Mouse (Mus musculus): ENCODE data around the gene Slc29a3. TPM values are rescaled to one million over a fixed set of nuclear protein-coding genes. Genes with fewer than 3 reads are reported as not detected.
A peak's percentile ranks its signal among the peaks of the same experiment; 100 is the strongest.

The Slc29a3 gene
- 10 to 100 TPM; 13.9 to 22.5 (median 17.9) TPM for total RNA-seq (2022)

DNA sequence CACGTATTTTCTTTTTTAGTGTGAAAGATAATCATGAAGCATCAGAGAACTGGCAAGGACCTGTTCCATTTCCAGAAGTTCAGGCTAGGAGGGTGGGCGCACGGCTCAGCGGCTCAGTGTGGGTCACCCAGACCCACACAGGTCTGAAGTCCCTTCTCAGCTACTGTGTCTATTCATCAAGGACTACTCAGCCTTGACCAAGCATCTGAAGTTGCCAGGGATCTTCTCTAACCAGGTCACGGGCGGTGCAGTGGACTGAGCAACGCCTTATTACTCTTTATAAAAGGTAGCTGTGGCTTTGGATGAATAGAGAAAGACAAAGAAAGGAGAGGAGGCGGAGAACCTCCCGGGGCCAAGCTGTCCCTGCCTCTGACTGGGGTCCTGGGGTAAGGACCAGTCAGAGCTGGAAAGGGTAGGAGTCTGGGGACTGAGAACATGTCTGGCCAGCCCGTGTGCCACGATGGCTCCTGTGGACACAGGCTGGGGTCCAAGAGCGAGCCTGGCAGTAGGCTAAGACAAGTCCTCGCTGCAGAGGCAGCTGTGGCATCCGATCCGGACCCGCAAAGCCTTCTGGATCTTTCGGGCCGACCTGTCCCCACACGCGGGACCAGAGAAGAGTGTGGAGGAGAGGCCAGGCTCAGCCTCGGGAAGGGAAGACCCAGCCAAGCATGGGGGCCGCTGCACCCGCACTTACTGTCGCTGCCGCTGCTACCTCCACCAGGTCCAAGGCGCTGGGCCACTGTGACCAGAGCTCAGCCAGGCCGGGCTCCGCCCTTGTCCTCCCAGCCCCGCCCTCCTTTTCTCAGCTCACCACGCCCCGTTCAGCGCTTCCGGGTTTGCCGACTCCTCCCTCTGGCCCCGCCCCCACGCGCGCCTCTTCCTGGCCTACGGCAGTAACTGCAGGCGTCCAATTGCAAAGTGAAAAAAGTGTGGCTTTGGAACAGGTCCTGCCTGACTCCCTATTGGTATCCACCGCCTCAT, at the start of gene Slc29a3:
Gene Slc29a3, minus strand, starts transcription at position 755 of the 981 bp plus-strand sequence.
- peak; percentile 89 to 91 for DNase-seq (ENCODE audit: low spot score in 2 of 2)

DNA sequence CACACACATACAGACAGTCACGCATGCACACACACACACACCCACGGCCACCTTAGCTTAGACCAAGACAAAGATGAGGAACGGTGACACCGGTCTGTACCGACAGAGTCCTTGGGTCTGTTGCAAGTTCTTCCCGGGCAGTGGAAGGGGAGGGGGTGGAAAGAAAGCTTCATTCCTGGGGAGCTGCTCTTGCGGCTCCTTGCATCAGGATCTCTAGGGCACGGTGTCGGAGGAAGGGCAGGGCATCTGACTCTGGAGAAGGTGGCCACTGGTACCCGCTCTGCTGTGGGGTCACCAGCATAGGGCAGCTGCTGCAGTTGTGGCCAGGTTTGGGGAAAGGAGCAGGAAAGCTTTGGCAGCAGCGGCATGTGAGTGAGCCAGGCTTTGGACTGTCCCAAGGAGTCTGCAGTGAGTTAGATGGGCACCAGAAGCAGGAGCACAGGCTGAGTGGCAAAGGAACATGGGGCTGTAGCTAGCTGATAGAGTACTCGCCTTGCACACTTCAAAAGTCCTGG, 49.4 kb upstream of the Slc29a3 start:
- DNase-seq (ENCODE audit: low spot score in 2 of 2), result no peak

DNA sequence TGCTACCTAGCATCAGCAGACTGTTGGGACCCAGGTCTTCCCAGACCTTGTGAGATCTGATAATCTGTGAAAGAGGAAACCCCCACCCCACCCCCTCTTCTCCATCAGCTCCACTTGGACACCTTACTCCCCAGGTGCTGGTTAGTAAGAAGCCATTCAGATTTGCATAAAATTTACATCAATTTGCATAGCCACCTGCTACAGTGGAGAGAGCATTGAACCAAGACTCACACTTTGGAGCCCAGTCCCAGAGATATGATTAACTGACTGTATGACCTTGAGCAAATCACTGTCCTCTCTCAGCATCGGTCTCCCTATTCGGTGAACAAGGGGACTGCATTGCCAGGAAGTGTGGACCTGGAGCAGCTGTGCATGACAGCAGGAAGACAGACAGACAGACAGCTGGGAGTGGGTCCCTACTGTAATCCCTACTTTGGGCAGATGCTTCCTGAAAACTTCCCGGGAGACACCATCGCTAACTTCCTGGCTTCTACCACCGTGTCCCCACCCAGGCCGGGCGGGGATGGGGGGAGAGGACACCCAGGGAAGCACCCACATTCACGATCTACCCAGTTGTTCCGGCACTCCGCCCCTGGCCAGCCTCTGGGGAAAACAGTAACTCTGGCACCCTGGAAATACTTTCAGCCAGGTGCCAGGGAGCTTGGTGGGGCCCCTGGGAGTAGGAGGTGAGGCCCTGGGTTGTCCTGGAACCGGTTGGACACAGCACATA, 48.7 kb upstream of the Slc29a3 start:
- DNase-seq (ENCODE audit: low spot score in 2 of 2), result no peak

DNA sequence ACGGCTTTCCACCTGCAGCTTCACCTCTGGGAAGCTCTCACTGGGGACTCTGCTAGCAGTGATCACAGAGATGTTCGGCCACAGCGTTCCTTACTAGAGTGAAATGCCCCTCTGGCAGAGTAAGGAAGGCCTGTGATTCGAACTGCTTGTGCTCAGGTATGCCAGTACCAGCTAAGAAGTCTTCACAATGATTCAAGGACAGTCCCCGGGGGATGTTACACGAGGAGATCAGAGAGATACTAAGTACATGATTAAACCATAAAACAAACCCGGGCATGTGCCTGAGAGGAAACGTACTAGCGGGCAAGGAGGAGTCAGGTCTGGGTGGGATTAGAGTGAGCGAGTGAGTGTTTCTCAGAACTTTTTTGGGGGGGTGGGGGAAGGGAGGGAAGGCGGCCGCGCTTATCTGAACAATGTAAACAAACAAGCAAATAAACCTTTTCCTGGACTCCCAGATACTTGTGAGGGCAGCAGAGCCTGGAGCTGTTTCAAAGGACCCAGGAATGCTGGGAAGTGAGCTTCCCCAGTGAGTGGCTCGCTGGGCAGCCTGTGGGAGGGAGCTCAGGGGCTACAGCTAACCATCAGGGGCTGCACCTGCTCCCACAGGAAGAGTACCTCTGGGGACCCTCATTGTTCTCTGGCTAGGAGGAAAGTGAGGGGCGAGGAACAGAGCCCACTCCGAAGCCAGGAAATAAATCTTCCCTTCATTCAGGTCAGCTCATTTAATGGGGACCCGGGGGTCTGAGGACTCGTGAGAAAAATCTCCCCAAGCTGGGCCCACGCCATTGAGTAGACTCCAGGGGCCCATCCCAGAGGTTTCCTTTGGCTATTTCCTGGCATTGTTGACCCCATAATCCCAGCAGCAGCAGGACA, 47.9 kb upstream of the Slc29a3 start:
- no peak for DNase-seq (ENCODE audit: low spot score in 2 of 2)

DNA sequence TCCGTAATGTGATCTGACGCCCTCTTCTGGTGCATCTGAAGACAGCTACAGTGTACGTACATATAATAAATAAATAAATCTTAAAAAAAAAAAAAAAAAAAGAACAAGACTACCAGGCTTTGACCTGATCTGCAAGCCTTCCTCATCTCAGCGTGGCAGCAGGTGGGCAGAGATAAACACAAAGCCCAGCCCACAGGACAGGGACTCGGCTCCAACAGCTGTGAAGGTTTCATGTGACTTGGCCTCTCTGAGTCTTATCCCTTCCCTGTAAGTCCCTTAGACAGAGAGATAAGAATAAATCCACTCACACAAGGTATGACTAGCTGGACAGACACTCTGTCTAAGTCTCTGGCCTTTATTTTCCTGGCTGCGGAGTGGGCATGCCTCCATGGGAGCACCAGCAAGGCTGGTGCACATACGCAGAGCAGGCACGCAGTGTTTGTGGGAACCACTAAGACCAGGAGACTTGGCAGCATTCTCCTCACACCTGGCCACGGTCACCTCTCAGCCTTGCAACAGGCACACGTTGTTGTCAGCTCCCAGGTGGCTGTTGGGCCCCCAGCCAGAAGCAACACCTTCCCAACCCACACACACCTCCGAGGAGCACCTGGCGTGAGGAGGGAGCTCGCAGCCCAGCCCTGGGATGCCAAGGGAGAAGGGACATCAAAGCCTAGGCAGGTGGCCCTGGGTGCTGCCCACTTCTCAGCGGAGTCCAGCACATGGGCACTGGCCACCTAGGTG, 45.3 kb upstream of the Slc29a3 start:
- DNase-seq (ENCODE audit: low spot score in 2 of 2), result no peak

DNA sequence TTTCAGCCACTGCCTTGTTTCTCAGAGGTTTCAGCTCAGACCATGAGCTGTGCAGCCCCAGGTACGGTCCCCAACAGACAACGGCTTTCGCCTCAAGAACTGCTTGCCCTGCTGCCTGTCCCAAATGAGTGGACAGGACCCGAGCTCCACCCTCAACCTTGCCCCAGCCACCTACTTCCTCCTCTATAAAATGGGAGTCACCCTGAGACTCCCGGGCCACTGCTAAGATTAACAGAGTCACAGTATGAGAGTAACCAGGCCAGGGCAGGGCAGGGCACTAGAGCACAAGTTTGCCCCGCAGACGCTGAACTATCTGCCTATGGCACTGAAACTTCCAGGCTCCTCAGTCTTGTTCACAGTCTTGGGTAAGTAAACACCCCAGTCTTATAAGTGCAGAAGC, 43.9 kb upstream of the Slc29a3 start:
- DNase-seq (ENCODE audit: low spot score in 2 of 2), result no peak

DNA sequence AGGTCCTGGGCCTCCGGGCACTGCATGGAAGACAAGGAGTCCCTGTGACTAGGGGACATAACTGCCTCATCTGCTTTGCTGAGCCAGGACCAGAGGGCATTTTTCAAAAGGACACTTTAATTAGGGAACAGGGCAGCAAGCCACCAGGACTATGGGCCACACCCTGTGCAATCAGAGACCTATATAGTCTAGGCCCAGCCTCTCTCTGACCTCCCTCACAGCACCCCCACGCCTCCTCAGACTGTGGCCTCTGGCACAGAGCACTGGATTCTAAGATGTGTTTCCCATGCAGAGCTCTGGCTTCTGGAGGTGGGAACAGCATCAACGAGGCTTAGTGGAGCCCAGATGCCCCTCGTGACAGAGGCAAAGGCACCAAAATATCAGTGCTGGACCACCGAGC, 43.4 kb upstream of the Slc29a3 start:
- no peak for DNase-seq (ENCODE audit: low spot score in 2 of 2)

DNA sequence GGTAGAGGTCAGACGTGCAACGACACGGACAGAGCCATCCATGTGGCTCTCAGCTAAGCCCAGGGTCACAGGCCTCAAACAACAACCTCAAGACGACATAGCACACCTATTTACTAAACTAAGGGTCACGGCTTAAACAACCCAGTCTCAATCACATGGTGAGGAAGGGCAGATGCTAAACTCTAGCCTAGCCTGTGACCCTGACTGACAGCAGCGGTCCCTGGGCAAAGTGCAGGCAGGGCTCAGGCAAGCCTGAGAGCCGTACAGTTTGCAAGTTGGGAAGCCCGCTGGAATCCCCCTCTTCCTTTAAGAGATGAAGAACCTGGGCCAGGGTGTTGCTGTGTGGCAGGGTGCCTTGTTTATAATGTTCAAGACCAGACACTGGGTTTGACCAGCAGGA, 42.2 kb upstream of the Slc29a3 start:
- no peak for DNase-seq (ENCODE audit: low spot score in 2 of 2)

DNA sequence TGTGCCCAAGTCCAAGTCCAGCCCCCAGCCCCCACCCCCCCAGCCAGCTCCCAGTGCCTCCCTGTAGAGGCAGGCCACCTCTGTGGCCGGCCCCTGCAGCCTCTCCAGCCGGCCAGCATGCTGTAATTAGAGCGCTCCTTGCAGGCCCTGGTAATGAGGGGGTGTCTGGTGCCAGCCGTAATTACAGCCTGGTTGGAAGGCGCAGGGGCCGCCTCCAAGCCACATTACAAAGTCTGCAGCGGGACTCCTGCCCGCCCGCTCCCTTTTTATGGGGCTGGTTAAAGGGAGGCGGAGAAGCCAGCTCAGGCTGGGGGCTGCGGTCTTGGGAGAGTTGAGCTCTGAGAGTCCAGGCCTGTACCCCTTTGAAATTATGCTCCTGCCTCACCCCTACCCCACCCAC, 41.8 kb upstream of the Slc29a3 start:
- DNase-seq (ENCODE audit: low spot score in 2 of 2), result peak in 1 of 2 experiments; percentile 19

DNA sequence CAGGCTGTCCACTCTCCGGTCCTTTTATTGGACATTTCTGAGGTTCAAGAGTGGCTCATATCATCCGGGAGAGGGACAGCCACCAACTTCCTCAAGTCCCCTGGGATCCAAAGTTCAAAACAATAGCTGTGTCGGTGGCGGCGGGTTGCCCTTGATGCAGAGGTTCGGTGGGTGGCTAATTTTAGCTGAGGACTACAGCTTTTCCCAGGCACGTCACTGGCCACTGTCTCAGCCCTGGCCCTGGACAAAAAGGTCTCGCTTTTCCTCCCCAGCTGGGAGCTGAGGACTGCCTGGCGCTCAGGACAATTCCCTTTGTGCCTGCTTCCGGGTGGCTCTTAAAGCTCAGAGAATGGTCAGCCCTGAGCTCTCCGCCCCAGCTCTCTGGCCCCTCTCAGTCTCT, 40.2 kb upstream of the Slc29a3 start:
- no peak for DNase-seq (ENCODE audit: low spot score in 2 of 2)

DNA sequence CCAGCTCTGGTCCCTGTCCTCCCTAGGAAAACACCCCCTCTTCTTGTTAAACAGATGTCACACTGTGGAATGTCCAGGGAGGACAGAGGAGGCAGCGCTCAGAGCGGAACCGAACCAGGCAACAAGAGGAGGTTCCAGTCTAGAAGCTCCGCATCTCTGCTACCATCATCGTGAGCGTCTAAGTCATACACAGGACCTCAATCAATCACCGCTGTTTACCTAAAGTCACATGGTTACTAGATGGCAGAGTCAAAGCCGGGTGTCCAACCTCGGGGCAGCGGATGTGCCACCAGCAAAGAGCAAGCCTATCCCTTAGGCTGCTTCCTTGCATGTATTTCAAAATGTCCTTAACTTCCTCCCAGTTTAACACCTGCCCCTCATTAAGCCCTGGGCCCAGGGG, 39.8 kb upstream of the Slc29a3 start:
- no peak for DNase-seq (ENCODE audit: low spot score in 2 of 2)

DNA sequence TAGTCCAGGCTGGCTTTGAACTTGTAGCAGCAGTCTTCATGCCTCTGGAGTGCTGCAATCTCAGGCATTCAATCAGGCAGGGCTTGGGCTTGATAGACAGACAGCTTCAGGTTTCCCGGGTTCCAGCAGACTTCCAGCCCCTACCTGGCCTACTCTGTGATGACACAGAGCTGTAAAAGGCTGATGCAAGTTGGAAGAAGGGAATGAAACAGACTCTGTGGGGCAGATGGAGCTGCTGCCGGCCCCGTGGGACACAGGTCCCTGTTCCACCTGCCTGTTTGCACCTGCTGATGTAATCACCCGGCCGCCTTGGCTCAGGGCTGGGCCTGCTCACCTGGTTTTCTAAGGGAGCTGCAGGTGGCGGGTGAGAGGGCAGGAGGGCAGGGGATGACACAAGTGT, 38.3 kb upstream of the Slc29a3 start:
- DNase-seq (ENCODE audit: low spot score in 2 of 2), result no peak

DNA sequence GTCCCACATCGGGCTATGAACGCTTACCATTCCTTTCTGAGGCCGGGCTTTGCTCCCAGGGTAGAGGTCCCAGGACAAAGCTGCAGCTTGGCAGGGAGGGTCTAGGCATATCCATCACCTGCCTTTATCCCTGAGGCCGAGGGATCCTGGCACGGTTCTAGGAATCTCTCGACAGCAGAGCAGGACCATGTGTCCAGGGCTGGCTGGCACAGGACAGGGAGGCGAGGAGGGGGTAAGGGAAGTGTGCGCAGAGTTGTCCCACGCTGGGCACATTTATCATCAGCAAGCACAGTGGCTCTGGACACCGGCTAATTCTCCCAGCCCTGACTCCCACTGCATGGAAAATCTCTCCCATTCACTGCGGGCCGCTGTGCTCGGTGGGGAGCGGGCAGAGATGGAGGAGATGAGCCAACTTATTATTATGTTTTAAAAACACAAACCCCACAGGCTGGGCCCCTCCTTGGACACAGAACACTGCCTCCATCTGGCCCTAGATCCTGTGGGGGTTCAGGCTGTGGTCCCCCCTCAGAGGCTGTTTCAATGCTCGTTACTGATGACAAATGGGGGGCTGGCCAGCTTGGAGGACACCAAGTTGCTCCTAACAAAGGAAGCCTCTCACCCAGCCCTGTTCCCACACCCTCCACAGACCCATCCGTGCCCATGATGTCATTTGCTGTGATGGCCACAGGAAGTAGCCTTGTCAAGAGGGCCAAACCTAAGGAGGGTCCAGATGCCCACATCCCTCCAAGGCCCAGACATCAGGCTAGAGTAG, 34.9 kb upstream of the Slc29a3 start:
- no peak for DNase-seq (ENCODE audit: low spot score in 2 of 2)

DNA sequence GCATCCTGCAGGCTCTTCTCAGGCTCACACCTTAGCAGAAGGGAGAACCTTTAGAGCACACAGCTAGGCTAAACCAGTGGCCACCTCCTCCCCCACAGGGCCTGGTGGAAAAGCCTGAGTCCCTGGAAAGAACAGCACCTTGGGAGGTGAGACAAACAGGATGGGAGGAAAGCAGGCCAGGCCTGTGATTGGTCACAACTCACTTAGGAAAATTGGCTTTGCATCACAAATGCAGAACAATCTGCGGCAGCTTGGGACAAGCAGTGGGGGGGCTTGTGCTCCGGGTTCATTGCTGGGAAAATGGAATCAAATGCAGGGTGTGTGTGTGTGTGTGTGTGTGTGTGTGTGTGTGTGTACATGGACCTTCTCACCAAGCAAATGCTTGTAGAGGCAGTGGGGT, 31.0 kb upstream of the Slc29a3 start:
- no peak for DNase-seq (ENCODE audit: low spot score in 2 of 2)

DNA sequence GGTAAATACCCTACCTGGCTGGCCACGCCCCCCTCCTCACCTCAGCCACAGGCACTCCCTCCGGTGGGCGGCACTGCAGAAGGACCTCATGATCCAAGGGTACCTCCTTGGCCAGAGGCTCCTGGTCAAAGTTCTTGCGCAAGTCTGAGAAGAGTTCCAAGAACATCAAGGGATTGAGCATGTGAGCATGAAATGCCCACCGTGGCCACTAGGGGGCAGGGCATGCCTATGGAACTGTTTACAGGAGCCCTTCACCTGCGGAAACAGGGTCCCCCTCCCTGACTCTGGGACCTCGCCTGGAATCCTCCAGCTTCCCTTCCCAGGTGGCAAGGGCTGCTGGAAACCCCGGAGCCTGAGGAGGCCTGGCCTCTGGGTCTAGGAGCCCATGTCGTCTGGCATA, 27.0 kb upstream of the Slc29a3 start:
- DNase-seq (ENCODE audit: low spot score in 2 of 2), result peak; percentile 21 to 75

DNA sequence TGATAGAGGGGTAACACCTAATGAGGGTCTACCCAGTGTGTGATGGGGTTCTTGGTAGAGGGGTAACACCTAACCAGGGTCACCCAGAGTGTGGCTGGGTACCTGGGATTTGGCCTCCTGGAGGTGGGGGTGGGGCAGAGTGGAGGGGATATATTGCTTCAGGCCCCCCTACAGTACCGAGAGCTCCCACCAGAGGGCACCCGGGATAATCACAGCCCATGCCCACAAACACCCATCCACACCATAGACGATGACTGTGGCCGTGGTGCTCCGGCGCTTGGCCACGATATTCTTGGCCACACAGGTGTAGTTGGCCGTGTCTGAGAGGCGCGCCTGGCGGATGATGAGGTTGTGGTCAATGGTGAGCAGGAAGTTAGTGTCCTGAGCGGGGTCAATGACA, 25.9 kb upstream of the Slc29a3 start:
- peak in 1 of 2 experiments; percentile 12 for DNase-seq (ENCODE audit: low spot score in 2 of 2)

DNA sequence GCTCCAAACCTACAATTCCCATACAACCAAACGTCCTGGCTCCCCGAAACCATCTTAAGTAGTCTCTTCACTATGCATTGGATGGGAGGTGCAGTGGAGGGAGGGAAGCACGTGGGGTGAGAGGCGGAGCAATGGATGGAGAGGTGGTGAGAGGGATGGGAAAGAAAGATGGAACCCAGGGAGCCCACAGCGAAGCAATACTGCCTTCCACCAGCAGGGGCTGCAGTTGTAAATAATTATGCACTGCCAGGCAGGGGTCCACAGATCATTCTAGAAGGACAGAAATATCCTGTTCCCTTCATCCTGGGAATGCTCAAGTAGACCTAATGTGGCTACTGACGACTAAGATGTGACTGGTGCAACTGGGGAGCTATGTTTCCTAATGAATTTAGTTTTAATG, 22.9 kb upstream of the Slc29a3 start:
- no peak for DNase-seq (ENCODE audit: low spot score in 2 of 2)

DNA sequence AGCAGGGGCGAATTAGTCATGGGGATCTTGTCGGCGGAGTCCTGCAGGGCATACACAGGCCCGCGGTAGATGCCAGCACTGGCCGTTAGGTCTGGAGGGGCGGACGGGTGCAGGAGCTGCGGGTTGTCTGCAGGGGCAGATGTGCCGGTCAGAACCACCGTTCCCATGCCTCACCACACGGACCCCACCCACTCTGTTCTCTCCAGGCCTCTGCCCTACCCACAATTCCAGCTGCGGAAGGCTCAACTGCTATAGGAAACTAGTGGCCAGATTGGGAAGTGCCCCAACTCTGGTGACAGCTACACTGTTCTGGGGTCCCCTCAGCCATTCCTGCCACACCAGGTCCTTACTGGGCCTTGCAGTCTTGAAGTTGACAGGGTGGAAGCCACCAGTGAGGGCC, 22.0 kb upstream of the Slc29a3 start:
- DNase-seq (ENCODE audit: low spot score in 2 of 2), result no peak

DNA sequence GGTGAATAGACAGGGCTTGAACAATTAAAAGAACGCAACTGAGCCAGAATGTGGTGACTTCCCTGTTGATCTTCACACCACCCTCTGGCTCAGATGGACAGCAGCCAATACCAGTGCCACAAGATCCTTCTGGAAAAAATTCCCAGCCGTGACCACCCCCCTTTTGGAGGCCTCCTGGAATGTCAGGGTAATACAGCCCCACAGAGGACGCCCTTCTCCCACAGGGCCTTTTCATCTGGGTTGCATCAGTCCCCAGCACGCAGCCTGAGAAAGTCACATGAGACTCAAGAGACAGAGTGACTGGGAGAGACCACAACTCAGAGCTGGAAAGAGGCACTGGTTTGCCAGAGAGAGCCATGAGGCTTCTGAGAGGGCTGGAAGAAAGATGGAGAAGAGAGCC, 18.3 kb upstream of the Slc29a3 start:
- DNase-seq (ENCODE audit: low spot score in 2 of 2), result no peak

DNA sequence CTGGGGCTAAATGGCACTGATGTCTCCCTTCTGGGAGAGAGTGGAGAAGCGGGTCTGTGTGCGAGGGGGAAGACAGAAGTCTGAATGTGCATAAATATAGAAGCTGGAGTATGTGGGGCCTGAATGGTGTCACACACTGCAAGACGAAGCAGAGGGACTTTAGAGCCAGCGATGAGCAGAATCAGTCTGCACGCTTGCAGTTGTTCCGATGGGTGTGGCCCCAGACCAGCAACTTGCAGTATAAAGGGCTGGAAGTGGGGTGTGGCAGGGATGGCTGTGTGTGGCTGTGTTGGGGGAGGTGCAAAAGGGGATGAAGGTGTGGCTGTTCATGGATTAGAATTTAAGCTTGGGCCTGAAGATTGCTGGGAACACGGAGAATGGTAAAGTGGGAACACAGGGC, 16.0 kb upstream of the Slc29a3 start:
- no peak for DNase-seq (ENCODE audit: low spot score in 2 of 2)
